Mouse (Mus musculus): ENCODE measurements around the gene Adi1. TPM values are rescaled to one million over a fixed set of nuclear protein-coding genes. Genes with fewer than 3 reads are reported as not detected.

Gene Adi1
- total RNA-seq (2014; fragmentation: Nextera tagmentation) (67.5 and 76.4 TPM in 2 replicates), total RNA-seq (2017) (25.8 and 33.8 TPM in 2 replicates)

- ATAC-seq (replicated peaks; ENCODE audit: low FRiP score, low TSS enrichment, poor library complexity, severe bottlenecking), result peak; percentile 95
Observed at GRCm38 (mm10) chr12:28675121-28675924, at the start of gene Adi1. Gene Adi1 (plus strand): TSS chr12:28675231.

DNA sequence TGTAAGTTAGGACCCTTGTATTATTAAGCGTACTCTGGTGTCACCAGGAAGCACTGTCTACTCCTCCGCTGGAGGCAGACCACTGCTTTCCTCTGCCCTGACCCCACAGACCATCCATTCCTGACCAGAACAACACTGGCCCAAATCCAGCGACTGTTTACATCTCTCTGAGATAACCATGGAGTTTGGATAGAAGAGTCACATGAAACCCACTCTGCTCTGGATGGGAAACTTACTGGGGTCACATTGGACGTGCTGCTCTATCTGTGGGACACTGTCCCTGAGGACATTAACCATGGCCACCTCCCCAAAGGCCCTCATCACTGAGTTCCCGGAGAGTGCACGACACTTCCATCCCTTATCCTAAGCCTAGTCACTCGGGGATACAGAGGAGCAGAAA is 49.6 kb upstream of the Adi1 start:
- ATAC-seq (replicated peaks; ENCODE audit: low FRiP score, low TSS enrichment, poor library complexity, severe bottlenecking), result no peak

DNA sequence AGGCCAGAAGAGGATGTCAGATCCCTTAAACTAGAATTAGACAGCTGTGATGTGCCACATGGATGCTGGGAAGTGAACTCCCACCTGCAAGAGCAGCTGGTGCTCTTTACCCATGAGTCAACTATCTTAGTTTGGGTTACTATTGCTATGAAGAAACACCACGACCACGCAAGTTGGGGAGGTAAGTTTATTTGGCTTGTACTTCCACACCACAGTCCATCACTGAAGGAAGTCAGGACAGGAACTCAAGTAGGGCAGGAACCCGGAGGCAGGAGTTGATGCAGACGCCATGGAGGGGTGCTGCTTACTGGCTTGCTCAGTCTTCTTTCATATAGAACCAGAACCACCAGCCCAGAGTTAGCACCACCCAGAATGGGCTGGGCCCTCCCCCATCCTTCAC is 47.9 kb upstream of the Adi1 start:
- no peak for ATAC-seq (replicated peaks; ENCODE audit: low FRiP score, low TSS enrichment, poor library complexity, severe bottlenecking)

GRCm38 (mm10) chr12:28628436-28628835 is 46.6 kb upstream of the Adi1 start:
- ATAC-seq (replicated peaks; ENCODE audit: low FRiP score, low TSS enrichment, poor library complexity, severe bottlenecking), result 0 out of 2 replicates have a peak, but pooled peaks have one; percentile 21

- 0 out of 2 replicates have a peak, but pooled peaks have one; percentile 4 for ATAC-seq (replicated peaks; ENCODE audit: low FRiP score, low TSS enrichment, poor library complexity, severe bottlenecking)
Observed at GRCm38 (mm10) chr12:28635058-28635534, 39.9 kb upstream of the Adi1 start.

DNA sequence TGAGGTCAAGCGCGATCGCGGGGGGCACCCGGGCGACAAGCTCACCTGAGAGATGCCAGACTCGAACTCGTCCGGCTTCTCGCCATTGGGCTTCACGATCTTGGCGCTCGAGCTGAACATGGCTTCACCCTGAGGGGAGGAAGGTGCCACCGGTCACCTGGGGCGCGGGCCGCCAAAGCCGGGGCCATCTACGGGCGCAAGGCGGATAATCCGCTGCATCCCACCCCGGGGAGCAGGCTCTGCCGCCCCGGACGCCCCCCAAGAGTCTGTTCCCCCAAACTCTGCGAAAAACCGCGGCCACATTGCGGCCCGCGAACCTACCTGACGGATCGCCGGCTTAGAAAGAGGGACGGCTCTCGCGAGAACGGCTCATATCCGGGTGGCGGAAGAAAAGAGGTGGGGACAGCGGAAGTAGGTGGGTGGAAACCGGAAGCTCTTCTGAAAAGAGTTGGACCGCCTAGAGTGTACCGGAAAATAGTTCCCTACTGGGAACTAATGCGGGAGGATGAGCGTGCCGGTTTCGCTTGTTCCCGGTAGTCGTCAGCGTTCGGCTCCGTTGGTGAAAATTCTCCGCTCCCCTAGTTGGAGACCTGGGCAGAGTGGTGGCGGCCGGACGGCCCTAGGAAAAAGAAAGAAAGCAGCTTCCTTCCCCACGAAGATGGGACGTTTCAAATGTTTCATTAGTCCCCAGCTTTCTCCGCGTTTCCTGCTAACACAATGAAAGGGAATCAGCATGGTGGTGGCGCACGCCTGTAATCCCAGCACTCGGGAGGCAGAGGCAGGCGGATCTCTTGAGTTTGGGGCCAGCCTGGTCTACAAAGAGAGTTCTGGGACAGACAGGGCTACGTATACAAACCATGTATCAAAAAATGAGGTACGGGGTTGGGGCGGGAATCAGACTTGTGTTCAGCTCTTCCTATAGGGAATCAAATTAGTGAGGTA is 39.2 kb upstream of the Adi1 start, which contains the start of gene Rps7:
TSS of gene Rps7 (minus strand) at position 419 of the 942 bp plus-strand sequence.
- ATAC-seq (replicated peaks; ENCODE audit: low FRiP score, low TSS enrichment, poor library complexity, severe bottlenecking), result peak; percentile 89

DNA sequence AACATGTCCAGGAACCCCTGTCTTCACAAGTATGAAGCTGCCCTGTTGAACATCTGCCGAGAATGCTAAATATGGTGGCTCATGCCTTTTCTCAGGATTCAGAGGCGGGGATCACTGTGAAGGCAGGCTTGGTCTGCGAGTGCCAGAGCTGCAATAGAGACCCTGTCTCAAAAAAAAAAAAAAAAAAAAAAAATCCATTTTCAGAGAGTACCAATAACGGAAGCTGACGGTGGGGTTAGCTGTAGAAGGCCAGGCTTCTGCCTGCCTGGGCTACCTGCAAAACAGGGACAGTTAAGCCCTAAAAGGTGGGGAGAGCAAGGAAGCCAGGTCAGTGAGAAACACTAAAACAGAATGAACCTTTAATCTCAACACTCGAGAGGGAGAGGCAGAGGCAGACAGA is 38.5 kb upstream of the Adi1 start:
- ATAC-seq (replicated peaks; ENCODE audit: low FRiP score, low TSS enrichment, poor library complexity, severe bottlenecking), result no peak

GRCm38 (mm10) chr12:28638778-28639177 is 36.3 kb upstream of the Adi1 start:
- no peak for ATAC-seq (replicated peaks; ENCODE audit: low FRiP score, low TSS enrichment, poor library complexity, severe bottlenecking)

GRCm38 (mm10) chr12:28649141-28650110 is 25.6 kb upstream of the Adi1 start, which contains the start of gene Rnaseh1:
Gene Rnaseh1 (plus strand): TSS chr12:28649602.
- peak; percentile 99 for ATAC-seq (replicated peaks; ENCODE audit: low FRiP score, low TSS enrichment, poor library complexity, severe bottlenecking)

- ATAC-seq (replicated peaks; ENCODE audit: low FRiP score, low TSS enrichment, poor library complexity, severe bottlenecking), result no peak
Observed at GRCm38 (mm10) chr12:28662628-28663027, 12.4 kb upstream of the Adi1 start.

DNA sequence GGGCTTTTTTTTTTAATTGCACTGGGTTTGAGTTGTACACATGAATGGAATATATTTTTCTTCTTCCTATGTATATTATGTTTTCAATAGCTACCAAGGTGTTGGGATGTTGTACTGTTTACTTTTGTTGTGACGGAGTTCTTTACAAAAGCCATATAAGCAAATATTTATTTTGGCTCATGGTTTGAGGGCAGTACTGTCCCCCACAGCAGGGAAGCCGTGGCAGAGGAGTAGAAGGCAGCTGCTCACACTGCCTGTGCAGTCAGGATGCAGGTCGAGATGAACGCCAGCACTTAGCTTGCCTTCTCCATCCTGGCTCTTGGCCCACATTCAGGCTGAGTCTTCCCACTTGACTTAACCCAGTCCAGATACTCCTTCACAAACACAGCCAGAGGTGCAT is 8.3 kb upstream of the Adi1 start:
- no peak for ATAC-seq (replicated peaks; ENCODE audit: low FRiP score, low TSS enrichment, poor library complexity, severe bottlenecking)

- no peak for ATAC-seq (replicated peaks; ENCODE audit: low FRiP score, low TSS enrichment, poor library complexity, severe bottlenecking)
Observed at GRCm38 (mm10) chr12:28667287-28667686, 7.7 kb upstream of the Adi1 start.

- ATAC-seq (replicated peaks; ENCODE audit: low FRiP score, low TSS enrichment, poor library complexity, severe bottlenecking), result no peak
Observed at GRCm38 (mm10) chr12:28674038-28674720, 852 bp upstream of the Adi1 start.

- no peak for ATAC-seq (replicated peaks; ENCODE audit: low FRiP score, low TSS enrichment, poor library complexity, severe bottlenecking)
Observed at GRCm38 (mm10) chr12:28675925-28676209, 836 bp downstream of the Adi1 start.

DNA sequence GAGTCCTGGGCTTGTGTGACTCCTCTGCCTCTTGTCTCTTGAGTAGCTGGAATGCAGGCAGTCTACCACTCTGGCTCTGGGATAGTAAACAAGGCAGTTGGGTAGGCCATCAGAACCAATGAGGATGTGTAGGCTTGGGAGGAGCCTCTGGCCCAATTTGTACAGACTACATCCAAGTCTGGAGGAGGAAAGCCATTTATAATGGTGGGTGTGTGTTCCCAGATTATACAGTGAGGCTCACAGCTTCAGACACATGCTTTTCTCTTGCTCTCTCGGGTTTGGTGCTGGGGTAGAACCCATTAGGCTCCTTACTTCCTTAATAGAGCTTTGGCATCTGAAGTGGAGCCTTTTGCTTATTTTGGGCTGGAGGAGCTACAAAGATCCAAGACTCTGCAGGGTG is 9.6 kb downstream of the Adi1 start:
- no peak for ATAC-seq (replicated peaks; ENCODE audit: low FRiP score, low TSS enrichment, poor library complexity, severe bottlenecking)

GRCm38 (mm10) chr12:28685771-28686170 is 10.7 kb downstream of the Adi1 start:
- ATAC-seq (replicated peaks; ENCODE audit: low FRiP score, low TSS enrichment, poor library complexity, severe bottlenecking), result no peak

- ATAC-seq (replicated peaks; ENCODE audit: low FRiP score, low TSS enrichment, poor library complexity, severe bottlenecking), result no peak
Observed at GRCm38 (mm10) chr12:28686199-28686879, 11.3 kb downstream of the Adi1 start.

- no peak for ATAC-seq (replicated peaks; ENCODE audit: low FRiP score, low TSS enrichment, poor library complexity, severe bottlenecking)
Observed at GRCm38 (mm10) chr12:28688996-28689395, 14.0 kb downstream of the Adi1 start.

Data from megakaryocyte-erythroid progenitor cell, adult 5-6 weeks (primary cell).